Mouse (Mus musculus) urinary bladder, adult 18-20 months (tissue): ENCODE measurements around the gene Brca1.
"Not testable (repeated sequence)": the region's sequence is repeated elsewhere in the genome, so short reads cannot be mapped to it uniquely, and the experiment has no call there.

Experiments used
- DNase-seq, 2 experiments: peaks; one replicate each; pipeline ENCODE4 v3.0.0; 2022; ENCODE audit warnings: low spot score in 2 of 2, mixed read lengths in 2 of 2

Gene Brca1

DNA sequence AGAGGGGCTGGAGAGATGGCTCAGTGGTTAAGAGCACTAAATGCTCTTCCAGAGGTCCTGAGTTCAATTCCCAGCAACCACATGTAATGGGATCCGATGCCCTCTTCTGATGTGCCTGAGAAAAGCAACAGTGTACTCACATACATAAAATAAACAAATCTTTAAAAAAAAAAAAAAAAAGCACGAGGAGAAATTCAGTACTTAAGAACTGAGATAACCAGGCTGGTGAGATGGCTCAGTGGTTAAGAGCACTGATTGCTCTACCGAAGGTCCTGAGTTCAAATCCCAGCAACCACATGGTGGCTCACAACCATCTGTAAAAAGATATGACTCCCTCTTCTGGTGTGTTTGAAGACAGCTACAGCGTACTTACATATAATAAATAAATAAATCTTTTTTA, 102.2 kb downstream of the Brca1 start:
- DNase-seq: not testable (repeated sequence)

- no peak for DNase-seq
Measured at GRCm38 (mm10) chr11:101448899-101449298, 102.9 kb downstream of the Brca1 start.

- peak; percentile 61 to 80 for DNase-seq
Measured at GRCm38 (mm10) chr11:101448274-101448746, 103.4 kb downstream of the Brca1 start, which contains the start of gene Ifi35. Gene Ifi35 (plus strand): TSS chr11:101448407.

DNA sequence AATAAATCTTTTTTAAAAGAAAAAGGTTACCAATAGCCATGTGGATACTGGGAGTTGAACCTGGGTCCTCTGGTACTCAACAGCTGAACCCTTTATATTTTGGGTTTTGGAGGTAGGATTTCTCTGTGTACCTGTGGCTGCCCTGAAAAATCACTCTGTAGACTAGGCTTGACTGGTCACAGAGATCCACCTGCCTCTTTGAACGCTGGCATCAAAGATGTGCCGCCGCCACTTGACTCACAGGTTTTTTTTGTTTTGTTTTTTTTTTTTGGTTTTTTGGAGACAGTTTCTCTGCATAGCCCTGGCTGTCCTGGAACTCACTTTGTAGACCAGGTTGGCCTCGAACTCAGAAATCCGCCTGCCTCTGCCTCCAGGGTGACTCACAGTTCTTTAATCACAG, 104.0 kb downstream of the Brca1 start:
- DNase-seq: no peak

- DNase-seq: not testable (repeated sequence)
Measured at GRCm38 (mm10) chr11:101446860-101447259, 104.9 kb downstream of the Brca1 start.

GRCm38 (mm10) chr11:101446319-101446718, 105.4 kb downstream of the Brca1 start:
- no peak for DNase-seq

DNA sequence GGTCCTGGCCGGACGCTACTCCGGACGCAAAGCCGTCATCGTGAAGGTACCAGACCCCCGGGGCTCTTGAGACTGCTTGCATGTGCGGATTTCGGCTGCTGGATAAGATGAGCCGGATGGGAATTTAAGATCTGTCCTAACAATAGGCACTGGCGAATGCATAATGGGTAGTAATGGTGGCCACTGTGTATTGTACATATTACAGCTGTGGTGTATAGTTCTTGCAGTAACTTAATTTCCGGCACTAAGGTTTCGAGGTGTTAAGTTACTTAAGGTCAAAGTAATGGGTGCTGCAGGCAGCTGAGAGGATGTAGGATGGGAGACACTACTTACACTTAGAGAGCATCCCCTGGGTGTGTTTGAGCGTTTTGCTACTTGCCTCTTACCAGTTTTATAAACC, 109.0 kb downstream of the Brca1 start:
- DNase-seq: no peak

- peak; percentile 85 to 97 for DNase-seq
Measured at GRCm38 (mm10) chr11:101442127-101442693, 109.5 kb downstream of the Brca1 start, which contains the start of gene Rpl27. Gene Rpl27 (plus strand): TSS chr11:101442298.

- DNase-seq: not testable (repeated sequence)
Measured at GRCm38 (mm10) chr11:101441450-101442126, 110.2 kb downstream of the Brca1 start.
